Mouse (Mus musculus): Measurements from ENCODE around the gene Olfr518. TPM values are rescaled to one million over a fixed set of nuclear protein-coding genes. Genes with fewer than 3 reads are reported as not detected.

Gene Olfr518
- polyA plus RNA-seq (2015; fragmentation: Nextera tagmentation; extraction: Ambion mirVana): not detected in 2 replicates

DNA sequence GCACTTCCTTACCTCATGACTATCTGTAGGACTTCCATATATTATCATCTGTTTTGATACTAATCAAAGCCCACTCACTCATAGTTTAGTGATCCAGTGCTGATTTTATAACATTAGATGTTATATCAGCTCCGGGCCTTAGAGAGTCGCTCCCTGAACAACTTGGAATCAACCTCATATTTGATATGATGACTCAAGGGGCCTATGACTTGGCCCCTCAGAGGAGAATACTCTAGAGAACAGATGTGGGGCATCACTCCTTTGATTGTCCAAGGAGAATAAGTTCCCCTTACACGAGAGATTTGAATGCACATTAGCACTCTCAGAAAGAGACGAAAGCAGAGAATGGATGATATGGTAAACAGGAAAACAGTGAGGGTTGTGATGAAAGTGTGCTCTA is at the start of gene Olfr518:
Gene Olfr518 (minus strand): TSS at position 101 of the 400 bp plus-strand sequence.
- Histone ChIP-seq H3K36me3 (ENCODE audit: insufficient read depth, low read length) (no peaks in the 10 kb centered on the region), H3K27ac (no peak within 1 kb of the TSS), H3K4me3 (replicated peaks; ENCODE audit: low read depth, low read length) (no peak within 1 kb of the TSS), H3K4me1 (replicated peaks; ENCODE audit: insufficient read depth, low read length) (no peaks in the 10 kb centered on the region), H3K4me2 (ENCODE audit: low read length) (no peak within 1 kb of the TSS), H3K9me3 (replicated peaks; ENCODE audit: low read length) (no peaks in the 10 kb centered on the region), H3K9ac (ENCODE audit: low read depth, low read length) (no peak within 1 kb of the TSS), H3K27me3 (ENCODE audit: insufficient read depth, low read length) (no peaks in the 10 kb centered on the region)
- no peak for DNase-seq (ENCODE audit: low spot score)
- no peak for ATAC-seq (replicated peaks; ENCODE audit: low FRiP score, low read depth)
- WGBS: 79% methylated on average over 4 of the region's 4 CpGs
- TF ChIP-seq CTCF (IDR thresholded peaks at IDR 0.05; ENCODE audit: low read depth): no peak

DNA sequence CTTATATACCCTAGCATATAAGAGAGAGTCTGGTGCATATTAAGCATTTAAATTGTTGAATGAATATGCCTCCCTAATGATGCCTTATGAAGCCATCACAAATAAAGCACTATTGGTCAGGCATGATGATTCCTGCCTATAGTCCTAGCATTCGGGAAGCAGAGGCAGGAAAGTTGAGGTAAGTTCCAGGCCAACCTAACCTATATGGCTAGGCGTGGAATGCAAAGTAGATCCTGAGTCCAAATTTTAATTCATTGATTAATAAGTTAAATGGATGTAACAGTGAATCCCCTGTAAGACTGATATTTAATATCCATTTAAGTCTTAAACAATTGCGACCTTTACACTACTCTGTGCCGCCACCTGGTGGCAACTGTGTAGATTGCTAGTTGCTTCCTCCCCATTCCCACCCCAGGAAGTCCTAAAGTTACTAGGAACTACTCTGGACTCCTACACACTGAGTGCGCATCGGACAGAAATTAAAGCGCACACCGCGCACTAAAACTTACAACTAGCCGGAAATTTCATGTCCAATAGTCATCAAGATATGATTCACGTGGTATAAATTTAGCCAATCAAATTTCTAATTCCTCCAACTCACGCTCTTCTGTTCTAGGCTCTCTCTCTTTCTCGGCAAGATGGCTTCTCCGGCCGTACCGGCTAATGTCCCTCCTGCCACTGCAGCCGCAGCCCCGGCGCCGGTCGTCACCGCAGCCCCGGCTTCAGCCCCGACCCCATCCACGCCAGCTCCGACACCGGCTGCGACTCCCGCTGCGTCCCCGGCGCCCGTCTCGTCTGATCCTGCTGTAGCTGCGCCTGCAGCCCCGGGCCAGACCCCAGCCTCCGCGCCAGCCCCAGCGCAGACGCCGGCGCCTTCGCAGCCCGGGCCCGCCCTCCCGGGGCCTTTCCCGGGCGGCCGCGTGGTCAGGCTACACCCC is 49.3 kb upstream of the Olfr518 start, which contains the start of gene Eif3f:
Gene Eif3f (plus strand): TSS at position 624 of the 938 bp plus-strand sequence.
- Histone ChIP-seq H3K4me3 (replicated peaks; ENCODE audit: low read depth, low read length) (peak within 1 kb of the TSS; percentile 98), H3K27ac (peak within 1 kb of the TSS; percentile 88), H3K4me2 (ENCODE audit: low read length) (peak within 1 kb of the TSS; percentile 80), H3K36me3 (ENCODE audit: insufficient read depth, low read length) (peaks cover 9% of the 10 kb centered on the region), H3K9ac (ENCODE audit: low read depth, low read length) (peak within 1 kb of the TSS; percentile 97), H3K9me3 (replicated peaks; ENCODE audit: low read length) (no peaks in the 10 kb centered on the region), H3K4me1 (replicated peaks; ENCODE audit: insufficient read depth, low read length) (peaks cover 10% of the 10 kb centered on the region), H3K27me3 (ENCODE audit: insufficient read depth, low read length) (no peaks in the 10 kb centered on the region)
- TF ChIP-seq CTCF (IDR thresholded peaks at IDR 0.05; ENCODE audit: low read depth): peak; percentile 92
- DNase-seq (ENCODE audit: low spot score) (peak; percentile 99), ATAC-seq (replicated peaks; ENCODE audit: low FRiP score, low read depth) (peak; percentile 99)
- 2% methylated on average over 50 of the region's 50 CpGs for WGBS

DNA sequence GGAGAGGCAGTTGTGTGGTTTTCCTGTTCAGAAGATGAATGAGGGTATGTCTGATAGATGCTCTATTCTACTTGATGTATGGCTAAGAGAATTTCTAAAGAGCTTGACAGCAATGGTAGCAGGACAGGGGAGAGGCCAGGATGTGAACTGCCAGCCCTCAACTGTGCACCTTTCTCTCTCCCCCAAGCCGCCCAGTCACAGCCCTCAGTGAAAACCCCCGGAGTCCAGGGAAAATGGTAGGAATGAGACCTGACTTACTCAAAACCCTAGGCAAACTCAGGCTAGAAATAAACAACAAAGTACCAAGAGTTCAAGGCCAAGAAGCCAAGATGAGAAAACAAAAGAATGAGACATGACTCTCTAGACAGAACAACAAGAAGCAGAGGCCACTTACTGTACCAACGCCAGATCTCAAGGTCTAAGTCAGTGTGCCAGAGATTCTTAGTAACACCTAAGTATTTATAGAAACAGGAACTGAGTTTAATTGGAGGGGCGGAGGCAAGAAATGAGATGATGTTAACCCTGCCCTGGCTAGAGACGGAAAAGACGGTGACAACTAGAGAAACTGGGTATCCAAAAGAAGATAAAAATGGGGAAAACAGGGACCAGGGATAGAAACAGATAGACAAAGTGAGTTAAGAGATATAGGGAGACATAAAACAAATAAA is 45.1 kb upstream of the Olfr518 start, which contains the start of gene Nlrp10:
Gene Nlrp10 (minus strand): TSS at position 453 of the 668 bp plus-strand sequence.
- no peak for ATAC-seq (replicated peaks; ENCODE audit: low FRiP score, low read depth)
- no peaks in the 10 kb centered on the region for H3K36me3 ChIP-seq (ENCODE audit: insufficient read depth, low read length)
- no peaks in the 10 kb centered on the region for H3K27me3 ChIP-seq (ENCODE audit: insufficient read depth, low read length)
- H3K27ac ChIP-seq: no peak within 1 kb of the TSS
- no peaks in the 10 kb centered on the region for H3K4me1 ChIP-seq (replicated peaks; ENCODE audit: insufficient read depth, low read length)
- no peak within 1 kb of the TSS for H3K4me2 ChIP-seq (ENCODE audit: low read length)
- no peak for DNase-seq (ENCODE audit: low spot score)
- 72% methylated on average over 6 of the region's 6 CpGs for WGBS
- no peak for TF ChIP-seq CTCF (IDR thresholded peaks at IDR 0.05; ENCODE audit: low read depth)
- H3K9me3 ChIP-seq (replicated peaks; ENCODE audit: low read length): no peaks in the 10 kb centered on the region
- no peak within 1 kb of the TSS for H3K9ac ChIP-seq (ENCODE audit: low read depth, low read length)
- no peak within 1 kb of the TSS for H3K4me3 ChIP-seq (replicated peaks; ENCODE audit: low read depth, low read length)

DNA sequence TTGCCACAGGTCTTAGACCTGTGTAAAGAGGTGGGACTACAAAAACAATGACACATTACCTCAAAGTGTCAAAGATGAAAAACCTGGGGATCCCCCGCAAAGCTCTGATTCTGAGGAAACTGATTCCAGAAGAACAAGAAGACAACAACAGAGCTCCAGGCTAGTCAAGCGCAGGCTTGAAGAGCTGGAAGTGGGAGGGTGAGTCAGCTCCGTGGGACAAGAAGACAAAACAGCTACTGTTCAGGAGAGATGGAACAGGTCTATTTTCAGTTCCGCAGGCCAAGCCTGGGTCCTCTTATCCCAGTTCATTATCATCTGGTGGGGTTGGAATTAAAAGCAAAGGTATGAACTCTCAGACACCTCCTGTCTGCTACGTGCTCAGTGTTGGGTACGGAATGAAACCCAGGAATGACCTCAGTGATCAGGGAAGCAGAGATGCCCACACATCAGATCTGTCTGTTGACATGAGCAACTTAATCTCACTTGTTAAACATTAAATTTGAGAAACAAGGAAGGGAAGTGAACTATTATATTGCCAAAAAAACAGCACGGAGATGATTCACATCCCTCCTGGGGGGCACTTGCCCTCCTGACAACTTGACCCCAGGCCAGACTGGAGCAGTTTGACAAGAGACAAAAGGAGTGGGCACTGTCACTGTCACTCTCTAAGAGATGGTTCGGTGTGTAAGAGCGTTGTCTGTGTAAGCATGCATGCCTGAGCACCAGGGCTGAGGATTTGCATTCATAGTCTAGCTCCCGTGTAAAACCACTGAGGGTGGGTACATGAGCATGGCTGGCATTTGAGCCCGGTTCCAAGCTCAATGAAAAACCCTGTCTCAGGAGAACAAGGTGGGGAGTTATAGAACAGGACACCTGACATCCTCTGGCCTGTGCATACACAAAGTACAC is 43.7 kb upstream of the Olfr518 start:
- Histone ChIP-seq H3K4me1 (replicated peaks; ENCODE audit: insufficient read depth, low read length) (no peaks in the 10 kb centered on the region), H3K4me2 (ENCODE audit: low read length) (no peak overlapping the region), H3K9ac (ENCODE audit: low read depth, low read length) (no peak overlapping the region), H3K27me3 (ENCODE audit: insufficient read depth, low read length) (no peaks in the 10 kb centered on the region), H3K27ac (no peak overlapping the region), H3K36me3 (ENCODE audit: insufficient read depth, low read length) (no peaks in the 10 kb centered on the region), H3K4me3 (replicated peaks; ENCODE audit: low read depth, low read length) (no peak overlapping the region), H3K9me3 (replicated peaks; ENCODE audit: low read length) (no peaks in the 10 kb centered on the region)
- WGBS: 66% methylated on average over 11 of the region's 11 CpGs
- DNase-seq (ENCODE audit: low spot score) (no peak), ATAC-seq (replicated peaks; ENCODE audit: low FRiP score, low read depth) (no peak)
- TF ChIP-seq CTCF (IDR thresholded peaks at IDR 0.05; ENCODE audit: low read depth): no peak

DNA sequence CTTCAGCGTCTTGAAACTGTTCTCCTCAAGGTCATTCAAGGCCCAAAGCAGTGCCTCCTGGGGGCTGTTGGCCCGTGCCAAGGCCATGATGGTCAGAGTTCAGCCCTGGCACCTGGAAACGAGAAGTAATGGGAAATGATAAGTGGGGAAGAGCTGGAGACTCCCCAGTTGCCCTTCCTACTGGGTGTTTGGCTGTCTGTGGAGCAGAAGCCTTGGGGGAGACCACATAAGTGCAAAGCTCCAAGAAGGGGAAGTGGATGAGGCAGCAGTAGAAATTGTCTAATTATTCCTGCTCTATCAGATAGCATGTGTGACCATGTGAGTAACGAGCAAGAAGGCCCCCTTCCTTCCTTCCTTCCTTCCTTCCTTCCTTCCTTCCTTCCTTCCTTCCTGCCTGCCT is 42.2 kb upstream of the Olfr518 start:
- no peaks in the 10 kb centered on the region for H3K36me3 ChIP-seq (ENCODE audit: insufficient read depth, low read length)
- no peak for DNase-seq (ENCODE audit: low spot score)
- no peak for ATAC-seq (replicated peaks; ENCODE audit: low FRiP score, low read depth)
- no peaks in the 10 kb centered on the region for H3K27me3 ChIP-seq (ENCODE audit: insufficient read depth, low read length)
- WGBS: 75% methylated on average over 4 of the region's 4 CpGs
- H3K9me3 ChIP-seq (replicated peaks; ENCODE audit: low read length): no peaks in the 10 kb centered on the region
- H3K9ac ChIP-seq (ENCODE audit: low read depth, low read length): no peak overlapping the region
- no peaks in the 10 kb centered on the region for H3K4me1 ChIP-seq (replicated peaks; ENCODE audit: insufficient read depth, low read length)
- H3K4me2 ChIP-seq (ENCODE audit: low read length): no peak overlapping the region
- H3K4me3 ChIP-seq (replicated peaks; ENCODE audit: low read depth, low read length): no peak overlapping the region
- H3K27ac ChIP-seq: no peak overlapping the region
- TF ChIP-seq CTCF (IDR thresholded peaks at IDR 0.05; ENCODE audit: low read depth): no peak

Measured in kidney, postnatal 0 days (tissue).